Mouse (Mus musculus): ENCODE measurements around the gene 2310009B15Rik.

DNA sequence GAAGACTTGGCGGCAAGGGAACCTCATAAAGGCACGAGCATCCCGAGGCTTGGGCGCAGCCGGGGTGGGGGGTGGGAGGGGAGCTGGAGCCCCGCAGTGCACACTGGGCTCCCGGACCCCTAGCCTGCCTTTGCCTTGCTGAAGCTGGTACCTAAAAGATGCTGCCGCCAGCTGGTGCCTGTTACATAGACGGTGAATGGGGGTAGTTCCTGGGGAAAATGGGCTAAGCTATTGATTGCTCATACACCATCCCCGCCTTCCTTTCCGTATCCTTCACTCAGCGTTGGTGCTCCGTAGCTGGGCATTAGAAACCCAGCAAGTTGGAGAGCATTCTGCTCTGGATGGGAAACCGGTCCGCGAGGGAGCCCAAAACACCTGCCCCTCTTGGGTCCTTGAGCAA lies 8.6 kb downstream of the 2310009B15Rik start:
- TF ChIP-seq CTCF (IDR thresholded peaks at IDR 0.05; ENCODE audit: extremely low read depth, insufficient read depth, low read length), result no peak
- no peak for TF ChIP-seq POLR2A (IDR thresholded peaks at IDR 0.05; ENCODE audit: extremely low read depth, insufficient read depth, low read length)

Measured in cortical plate, adult 2 months (tissue).